Mouse (Mus musculus): ENCODE results near the gene Setd5.

DNA sequence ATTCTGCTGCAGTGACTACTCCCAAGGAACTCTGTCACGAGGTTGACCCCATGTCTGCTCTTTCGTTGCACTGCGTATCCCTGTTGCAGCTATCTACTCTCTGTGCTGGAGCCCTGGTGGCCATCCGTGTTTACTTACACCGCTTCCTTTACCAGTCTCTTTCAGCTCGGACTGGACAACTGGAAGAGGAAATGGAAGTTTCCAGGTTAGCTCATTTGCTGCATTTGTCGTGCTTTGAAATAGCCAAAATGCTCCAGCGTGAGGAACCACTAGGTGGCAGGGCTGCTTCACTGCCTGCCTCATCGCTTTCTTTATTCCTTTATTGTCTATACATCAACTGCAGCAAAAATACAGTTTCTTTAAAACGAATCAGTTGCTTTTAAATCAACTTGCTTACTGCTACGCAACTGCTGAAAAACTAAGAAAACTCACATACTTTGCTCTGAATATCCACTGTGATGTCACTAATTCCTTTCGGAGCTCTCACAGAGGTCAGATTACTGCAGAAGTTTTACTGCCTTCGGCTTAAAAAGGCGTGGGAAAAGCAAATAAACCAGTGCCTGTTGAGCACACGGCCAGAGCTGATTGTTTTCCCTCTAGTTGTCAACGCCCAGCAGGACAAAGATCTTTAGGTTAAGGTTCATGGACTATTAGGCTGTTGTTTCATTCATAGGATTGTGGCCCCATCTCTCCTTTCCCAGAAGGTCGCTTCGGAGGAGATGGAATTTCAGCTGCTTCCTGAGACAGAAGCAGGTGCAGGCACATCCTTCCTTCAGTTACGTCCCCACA is 39.0 kb upstream of the Setd5 start:
- peak; percentile 97 for TF ChIP-seq CTCF (IDR thresholded peaks at IDR 0.05; ENCODE audit: low read depth)
- TF ChIP-seq EP300 (optimal IDR thresholded peaks at IDR 0.05), result peak; percentile 54
